Mouse (Mus musculus) liver, embryonic 13.5 days (tissue): ENCODE results near the gene Myl12a. TPM values are rescaled to one million over a fixed set of nuclear protein-coding genes. Genes with fewer than 3 reads are reported as not detected.
A peak's percentile ranks its signal among the peaks of the same experiment; 100 is the strongest.
"Not testable (repeated sequence)": the region's sequence is repeated elsewhere in the genome, so short reads cannot be mapped to it uniquely, and the experiment has no call there.

ENCODE experiments used
- ATAC-seq: fragments of 200-750 bp; cut with Nextera tagmentation; 2 replicates; pipeline ENCODE4 v1.8.0; 2017; ENCODE audit warnings: low read depth, mild to moderate bottlenecking, moderate number of reproducible peaks, moderate library complexity
- DNase-seq: peaks from one replicate; pipeline ENCODE4 v3.0.0; 2022
- H3K27ac ChIP-seq: fragments of 300-500 bp; sonication (generic); 2 replicates; pipeline ENCODE4 v1.5.1; 2015; ENCODE audit warnings: moderate library complexity, mild to moderate bottlenecking, inconsistent platforms
- H3K27me3 ChIP-seq: fragments of 300-500 bp; sonication (generic); 2 replicates; pipeline ENCODE4 v1.6.1; 2015; ENCODE audit warnings: mild to moderate bottlenecking, inconsistent platforms
- H3K36me3 ChIP-seq: fragments of 300-500 bp; sonication (generic); 2 replicates; pipeline ENCODE4 v1.6.1; 2015; ENCODE audit warnings: mild to moderate bottlenecking, inconsistent platforms
- H3K4me1 ChIP-seq: fragments of 300-500 bp; sonication (generic); replicated peaks from 2 replicates; pipeline ENCODE4 v1.6.1; 2015; ENCODE audit warnings: inconsistent platforms
- H3K4me2 ChIP-seq: fragments of 300-500 bp; sonication (generic); 2 replicates; pipeline ENCODE4 v1.6.1; 2015; ENCODE audit warnings: inconsistent platforms, mild to moderate bottlenecking, moderate library complexity
- H3K4me3 ChIP-seq: fragments of 300-500 bp; sonication (generic); replicated peaks from 2 replicates; pipeline ENCODE4 v1.5.1; 2015; ENCODE audit warnings: mild to moderate bottlenecking, inconsistent platforms
- H3K9ac ChIP-seq: fragments of 300-500 bp; sonication (generic); 2 replicates; pipeline ENCODE4 v1.6.1; 2015; ENCODE audit warnings: mild to moderate bottlenecking, inconsistent platforms
- H3K9me3 ChIP-seq: fragments of 300-500 bp; sonication (generic); replicated peaks from 2 replicates; pipeline ENCODE4 v1.6.1; 2016; ENCODE audit warnings: inconsistent platforms
- WGBS: fragments of 180-500 bp; shearing (Covaris S2); methylation state at CpG from one replicate; pipeline ENCODE4 v1.1.7; 2015; ENCODE audit not compliant: insufficient replicate concordance; 5-methylcytosine and 5-hydroxymethylcytosine counted together
- polyA plus RNA-seq: library from polyadenylated mRNA; unstranded; fragments of >200 nt; fragmentation: Nextera tagmentation; extraction: Ambion mirVana; gene quantifications from 2 replicates; pipeline ENCODE4 v1.2.1, GENCODE M21; 2015

The Myl12a gene
- polyA plus RNA-seq, 1 experiment from 2014 or later, result 237 TPM

DNA sequence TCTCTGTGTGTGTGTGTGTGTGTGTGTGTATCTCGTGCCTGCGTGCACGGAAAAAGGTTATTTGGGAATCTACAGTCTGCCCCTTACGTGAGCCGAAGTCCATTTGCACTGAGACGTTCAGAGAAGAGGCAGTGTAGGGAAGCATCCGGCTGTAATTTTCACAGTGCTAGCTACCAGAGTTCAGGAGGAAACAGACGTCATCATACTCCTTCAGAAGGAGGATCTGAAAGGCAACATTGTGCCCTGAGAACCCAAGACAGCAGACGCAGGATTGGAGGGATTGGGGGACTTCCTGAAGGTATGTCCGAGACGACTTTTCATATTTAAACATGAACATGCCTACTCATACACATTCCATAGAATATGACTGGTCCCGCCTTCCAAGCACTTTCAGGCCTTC lies 35.0 kb downstream of the Myl12a start:
- Histone ChIP-seq H3K36me3 (no peaks in the 10 kb centered on the region), H3K4me1 (no peaks in the 10 kb centered on the region), H3K4me2 (no peak overlapping the region), H3K27ac (no peak overlapping the region), H3K27me3 (no peaks in the 10 kb centered on the region), H3K4me3 (no peak overlapping the region), H3K9ac (no peak overlapping the region), H3K9me3 (no peaks in the 10 kb centered on the region)
- 65% methylated on average over 12 of the region's 12 CpGs for WGBS
- no peak for DNase-seq
- no peak for ATAC-seq

DNA sequence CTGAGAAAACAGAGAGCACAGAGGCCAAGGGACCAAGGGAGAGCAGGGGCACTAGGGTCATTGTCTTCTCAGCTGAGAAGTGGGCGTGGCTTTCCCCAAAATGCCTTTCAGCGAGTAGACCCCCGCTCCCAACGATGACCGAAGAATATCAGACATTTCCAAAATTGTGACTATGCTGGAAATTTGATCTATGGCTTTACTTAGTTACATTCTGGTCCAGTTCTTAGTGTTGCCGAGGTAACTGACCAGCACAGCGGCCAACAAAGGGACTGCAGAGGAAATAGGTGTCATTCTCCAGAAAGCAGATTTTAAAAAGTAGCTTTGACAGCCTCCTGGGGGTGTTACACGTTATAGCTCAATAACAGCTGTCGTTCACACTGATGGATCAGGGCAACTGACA lies 35.5 kb downstream of the Myl12a start:
- Histone ChIP-seq H3K27ac (no peak overlapping the region), H3K4me1 (no peaks in the 10 kb centered on the region), H3K9ac (no peak overlapping the region), H3K9me3 (no peaks in the 10 kb centered on the region), H3K36me3 (no peaks in the 10 kb centered on the region), H3K27me3 (no peaks in the 10 kb centered on the region), H3K4me3 (no peak overlapping the region), H3K4me2 (no peak overlapping the region)
- WGBS, result 53% methylated on average over 9 of the region's 9 CpGs
- no peak for ATAC-seq
- no peak for DNase-seq

DNA sequence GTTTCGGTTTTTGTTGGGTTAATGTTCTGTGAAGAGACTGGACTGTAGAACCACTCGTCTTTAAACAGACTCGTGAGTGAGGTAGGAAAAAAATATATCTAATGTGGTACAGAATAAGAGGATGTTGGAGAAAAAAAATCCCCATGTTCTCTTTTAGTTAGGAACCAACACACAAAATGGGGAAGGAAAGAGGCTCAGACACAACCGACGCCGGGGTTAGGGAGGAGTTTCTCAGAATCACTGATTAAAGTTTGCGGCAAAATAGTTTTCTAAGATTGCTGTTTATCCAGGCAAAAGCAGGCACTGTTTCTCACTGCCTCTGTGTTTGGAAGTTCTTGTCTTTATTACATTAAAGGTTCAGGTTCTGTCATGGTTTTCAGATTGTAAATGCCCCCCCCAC lies 36.6 kb downstream of the Myl12a start:
- H3K27me3 ChIP-seq, result no peaks in the 10 kb centered on the region
- no peaks in the 10 kb centered on the region for H3K9me3 ChIP-seq
- H3K27ac ChIP-seq, result no peak overlapping the region
- no peak overlapping the region for H3K4me3 ChIP-seq
- ATAC-seq, result no peak
- no peaks in the 10 kb centered on the region for H3K36me3 ChIP-seq
- no peak overlapping the region for H3K9ac ChIP-seq
- H3K4me2 ChIP-seq, result no peak overlapping the region
- H3K4me1 ChIP-seq, result no peaks in the 10 kb centered on the region
- 39% methylated on average over 7 of the region's 7 CpGs for WGBS
- DNase-seq, result no peak

DNA sequence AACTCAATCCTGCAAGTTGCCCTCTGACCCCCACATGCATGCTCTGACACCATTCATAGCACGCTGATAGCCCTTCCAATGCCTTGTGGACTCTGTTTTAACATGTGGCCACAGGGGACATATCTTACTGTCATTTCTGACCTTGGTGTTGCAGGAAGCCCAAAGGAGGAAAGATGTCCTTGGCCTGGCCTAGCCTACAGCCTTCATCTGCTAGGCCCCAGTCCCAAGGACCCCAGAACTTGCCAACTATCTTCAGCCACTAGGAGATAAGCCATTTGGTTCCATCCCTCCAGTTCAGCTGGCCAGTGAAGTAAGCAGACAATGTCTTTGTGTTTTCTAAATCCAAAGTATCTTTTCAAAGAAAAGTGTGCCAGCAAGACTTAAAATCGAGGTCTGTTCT lies 37.4 kb downstream of the Myl12a start:
- H3K4me1 ChIP-seq, result no peaks in the 10 kb centered on the region
- no peaks in the 10 kb centered on the region for H3K36me3 ChIP-seq
- no peaks in the 10 kb centered on the region for H3K27me3 ChIP-seq
- DNase-seq (no peak), ATAC-seq (no peak)
- H3K4me2 ChIP-seq, result no peak overlapping the region
- WGBS, result 50% methylated on average over 2 of the region's 2 CpGs
- no peak overlapping the region for H3K4me3 ChIP-seq
- H3K9ac ChIP-seq, result no peak overlapping the region
- H3K27ac ChIP-seq, result no peak overlapping the region
- H3K9me3 ChIP-seq, result no peaks in the 10 kb centered on the region

DNA sequence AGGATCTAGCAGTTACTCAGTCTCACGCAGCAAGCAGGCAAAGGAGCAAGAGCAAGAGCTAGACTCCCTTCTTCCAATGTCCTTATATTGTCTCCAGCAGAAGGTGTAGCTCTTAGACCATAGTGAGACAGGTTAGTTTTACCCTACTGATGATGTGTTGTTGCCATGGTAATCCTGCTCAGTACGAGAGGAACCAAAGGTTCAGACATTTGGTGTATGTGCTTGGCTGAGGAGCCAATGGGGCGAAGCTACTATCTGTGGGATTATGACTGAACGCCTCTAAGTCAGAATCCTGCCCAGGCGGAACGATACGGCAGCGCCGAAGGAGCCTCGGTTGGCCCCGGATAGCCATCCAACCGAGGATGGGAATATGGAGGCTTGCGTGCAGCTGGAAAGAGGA lies 39.1 kb downstream of the Myl12a start:
- not testable (repeated sequence) for H3K4me3 ChIP-seq, H3K36me3 ChIP-seq, H3K4me2 ChIP-seq, H3K9ac ChIP-seq, H3K9me3 ChIP-seq, H3K27ac ChIP-seq, H3K4me1 ChIP-seq, H3K27me3 ChIP-seq
- ATAC-seq (peak; percentile 100), DNase-seq (peak; percentile 89)
- WGBS, result 60% methylated on average over 13 of the region's 13 CpGs

DNA sequence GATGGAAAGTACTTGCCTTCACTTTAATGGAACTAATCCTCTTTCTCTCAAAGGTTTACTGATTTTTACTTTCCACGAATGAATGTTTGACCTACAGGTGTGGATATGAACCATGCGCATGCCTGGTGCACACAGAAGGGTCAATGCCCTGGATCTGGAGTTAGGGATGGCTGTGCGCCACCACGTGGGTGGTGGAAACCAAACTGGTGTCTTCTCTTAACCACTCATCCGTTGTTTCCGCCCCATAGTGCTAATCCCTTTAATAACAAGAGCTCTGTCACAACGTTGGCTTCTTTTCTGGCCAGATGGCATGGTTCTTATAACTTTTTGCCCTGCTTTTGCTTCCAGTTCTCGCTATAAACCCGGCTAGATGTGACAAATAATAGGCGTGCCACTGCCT lies 51.4 kb downstream of the Myl12a start:
- H3K4me1 ChIP-seq, result no peaks in the 10 kb centered on the region
- no peak overlapping the region for H3K27ac ChIP-seq
- no peak for DNase-seq
- no peak for ATAC-seq
- no peak overlapping the region for H3K9ac ChIP-seq
- no peaks in the 10 kb centered on the region for H3K36me3 ChIP-seq
- WGBS, result 70% methylated on average over 10 of the region's 10 CpGs
- no peaks in the 10 kb centered on the region for H3K9me3 ChIP-seq
- no peak overlapping the region for H3K4me2 ChIP-seq
- no peak overlapping the region for H3K4me3 ChIP-seq
- no peaks in the 10 kb centered on the region for H3K27me3 ChIP-seq

DNA sequence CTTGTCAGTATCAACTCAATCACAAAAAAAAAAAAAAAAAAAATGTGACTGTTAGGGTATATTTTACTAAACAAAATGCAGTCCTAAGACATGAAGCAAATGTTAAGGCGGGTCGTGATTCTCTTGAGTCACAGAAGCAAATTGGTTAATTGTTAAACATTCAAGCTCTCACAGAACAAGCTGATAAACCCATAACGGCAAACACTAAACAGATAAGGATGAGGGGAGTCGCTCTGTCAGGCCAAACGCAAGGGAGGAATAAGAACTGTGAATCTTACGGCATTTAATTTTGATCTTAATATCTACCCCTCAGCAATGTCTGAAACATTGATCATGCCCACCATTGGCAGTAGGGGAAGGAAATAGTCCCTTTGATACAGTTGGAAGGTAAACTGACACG lies 53.5 kb downstream of the Myl12a start:
- WGBS, result 48% methylated on average over 7 of the region's 7 CpGs
- Histone ChIP-seq H3K4me1 (peaks cover 4% of the 10 kb centered on the region; the same call in 1 of the 2 replicates), H3K27me3 (no peaks in the 10 kb centered on the region), H3K27ac (no peak overlapping the region), H3K4me2 (no peak overlapping the region), H3K36me3 (no peaks in the 10 kb centered on the region), H3K9ac (no peak overlapping the region), H3K4me3 (no peak overlapping the region), H3K9me3 (no peaks in the 10 kb centered on the region)
- DNase-seq (no peak), ATAC-seq (no peak)

DNA sequence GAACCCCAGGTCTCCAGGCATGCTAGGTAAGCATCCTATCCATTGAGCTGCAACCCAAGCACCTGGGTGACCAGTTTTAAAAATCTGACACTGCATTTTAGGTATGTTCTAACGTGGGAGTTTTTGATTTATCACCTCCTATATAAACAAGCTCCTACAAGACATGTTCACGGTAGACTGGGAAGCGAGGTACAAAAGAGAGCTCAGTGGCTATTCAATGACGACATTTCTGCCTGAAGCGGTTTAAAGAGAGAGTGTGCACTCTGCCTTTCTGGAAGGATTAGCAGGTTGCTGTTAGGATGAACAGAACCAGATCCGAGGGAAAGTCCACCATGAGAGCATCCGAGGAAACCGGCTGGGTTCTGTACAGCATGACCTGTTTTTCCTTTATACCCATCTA lies 54.0 kb downstream of the Myl12a start:
- ATAC-seq, result no peak
- no peak overlapping the region for H3K4me3 ChIP-seq
- no peak for DNase-seq
- H3K9me3 ChIP-seq, result no peaks in the 10 kb centered on the region
- H3K4me1 ChIP-seq, result peaks cover 4% of the 10 kb centered on the region; the same call in 1 of the 2 replicates
- 60% methylated on average over 8 of the region's 8 CpGs for WGBS
- H3K36me3 ChIP-seq, result no peaks in the 10 kb centered on the region
- no peaks in the 10 kb centered on the region for H3K27me3 ChIP-seq
- H3K9ac ChIP-seq, result no peak overlapping the region
- no peak overlapping the region for H3K4me2 ChIP-seq
- no peak overlapping the region for H3K27ac ChIP-seq

DNA sequence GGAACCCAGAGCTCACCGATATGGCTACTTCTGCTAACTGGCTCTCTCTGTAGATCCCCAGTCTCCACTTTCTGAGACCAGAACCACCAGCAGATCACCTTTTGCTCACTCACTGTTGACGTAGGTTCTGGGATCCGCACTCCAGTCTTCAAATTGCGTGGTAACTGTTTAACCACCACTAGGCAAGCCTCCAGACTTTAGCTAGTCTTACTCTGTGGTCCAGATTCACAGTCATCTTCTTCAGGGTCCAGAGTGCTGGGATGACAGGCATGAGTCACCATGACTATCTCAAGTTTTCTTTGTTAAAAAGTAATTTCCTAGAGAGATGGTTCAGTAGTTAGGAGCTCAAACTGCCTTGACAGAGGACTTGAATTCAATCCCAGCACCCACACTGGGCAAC lies 58.9 kb downstream of the Myl12a start:
- 68% methylated on average over 4 of the region's 4 CpGs for WGBS

More for the DNA sequence above, 58.9 kb downstream of the Myl12a start:
- H3K27ac ChIP-seq, result no peak overlapping the region
- H3K36me3 ChIP-seq, result no peaks in the 10 kb centered on the region
- no peak for DNase-seq
- no peak for ATAC-seq
- no peaks in the 10 kb centered on the region for H3K9me3 ChIP-seq
- H3K4me2 ChIP-seq, result no peak overlapping the region
- H3K4me1 ChIP-seq, result peaks cover 4% of the 10 kb centered on the region; the same call in 1 of the 2 replicates
- H3K4me3 ChIP-seq, result no peak overlapping the region
- H3K27me3 ChIP-seq, result no peaks in the 10 kb centered on the region
- H3K9ac ChIP-seq, result no peak overlapping the region

Other genes with a start within 250 kb of the Myl12a start
- gene Tgif1, start 149.3 kb downstream of the Myl12a start, polyA plus RNA-seq, result 8.9 and 10.1 TPM in 2 replicates
- 1.7 and 2.1 TPM in 2 replicates for gene Myom1, start 245 bp downstream of the Myl12a start, polyA plus RNA-seq
- 38.0 and 43.2 TPM in 2 replicates for gene Lpin2, start 179.7 kb upstream of the Myl12a start, polyA plus RNA-seq